Mouse (Mus musculus): ENCODE results near the gene Gpm6b. TPM values are rescaled to one million over a fixed set of nuclear protein-coding genes. Genes with fewer than 3 reads are reported as not detected.

The Gpm6b gene
- 4.2 and 6.9 TPM in 2 replicates for polyA plus RNA-seq (2015; fragmentation: Nextera tagmentation; extraction: Ambion mirVana)

GRCm38 (mm10) chrX:166238831-166239460, at the start of gene Gpm6b:
Gpm6b (plus strand) TSS chrX:166238911.

Other genes with a start within 250 kb of the Gpm6b start
- gene Gemin8, start 68.5 kb upstream of the Gpm6b start, polyA plus RNA-seq (2015; fragmentation: Nextera tagmentation; extraction: Ambion mirVana), result 8.8 and 10.7 TPM in 2 replicates
- gene Trappc2, start 201.7 kb downstream of the Gpm6b start, polyA plus RNA-seq (2015; fragmentation: Nextera tagmentation; extraction: Ambion mirVana), result 15.9 and 16.3 TPM in 2 replicates
- 4.9 and 5.6 TPM in 2 replicates for gene Ofd1, start 201.8 kb downstream of the Gpm6b start, polyA plus RNA-seq (2015; fragmentation: Nextera tagmentation; extraction: Ambion mirVana)
- gene Rab9, start 241.0 kb downstream of the Gpm6b start, polyA plus RNA-seq (2015; fragmentation: Nextera tagmentation; extraction: Ambion mirVana), result 23.6 and 25.1 TPM in 2 replicates